7 mouse cellular contexts compared by ENCODE assay signal in genomic region chr7:38182596-38182961, GRCm38 (mm10). TPM values are rescaled to one million over a fixed set of nuclear protein-coding genes. Genes with fewer than 3 reads are reported as not detected.
DNase-seq lines count a peak whose midpoint lies in the region; ATAC-seq lines count a peak whose summit lies in the region.

No protein-coding gene starts in this region.

- under 1% methylated on average over 11 of the region's 11 CpGs for WGBS in limb, embryonic 12.5 days
- under 1% methylated on average over 11 of the region's 11 CpGs for WGBS in midbrain, embryonic 14.5 days

- DNase-seq in adrenal gland, postnatal 10 days = peak; percentile 94
- peak; percentile 83 for DNase-seq in embryo, embryonic 9.5 days (ENCODE audit: extremely low spot score)
- peak; percentile 80 for DNase-seq in kidney, adult 11 months
- DNase-seq in midbrain, embryonic 14.5 days = peak; percentile 88
- peak; percentile 72 to 87 for DNase-seq in spleen, adult 18-20 months

- no peaks in the 10 kb centered on the region for H3K27me3 ChIP-seq in limb, embryonic 12.5 days
- H3K27me3 ChIP-seq in midbrain, embryonic 14.5 days (ENCODE audit: control insufficient read depth, insufficient read depth, low read length) = no peaks in the 10 kb centered on the region

- H3K4me2 ChIP-seq in limb, embryonic 12.5 days = peak overlapping the region; percentile 92
- peak overlapping the region; percentile 83 for H3K4me2 ChIP-seq in midbrain, embryonic 14.5 days (ENCODE audit: low read length)

- H3K9me3 ChIP-seq in limb, embryonic 12.5 days = no peaks in the 10 kb centered on the region
- no peaks in the 10 kb centered on the region for H3K9me3 ChIP-seq in midbrain, embryonic 14.5 days (ENCODE audit: control insufficient read depth, low read length)

- peak overlapping the region; percentile 61 for H3K4me3 ChIP-seq in limb, embryonic 12.5 days (replicated peaks)
- 0 out of 2 replicates have a peak overlapping the region, but pooled peaks have one; percentile 59 for H3K4me3 ChIP-seq in midbrain, embryonic 14.5 days (replicated peaks; ENCODE audit: low read depth, low read length)

- H3K4me1 ChIP-seq in limb, embryonic 12.5 days (replicated peaks) = peaks cover 15% of the 10 kb centered on the region
- H3K4me1 ChIP-seq in midbrain, embryonic 14.5 days (ENCODE audit: control insufficient read depth, insufficient read depth, low read length) = peaks cover 15% of the 10 kb centered on the region; the same call in 1 of the 2 replicates

- peak; percentile 53 for ATAC-seq in granulocyte monocyte progenitor cell, adult 5-6 weeks (replicated peaks; ENCODE audit: poor library complexity, severe bottlenecking)
- 0 out of 2 replicates have a peak, but pooled peaks have one; percentile 11 for ATAC-seq in limb, embryonic 12.5 days (ENCODE audit: insufficient number of reproducible peaks, insufficient read depth, low FRiP score, low TSS enrichment, low read depth)
- ATAC-seq in midbrain, embryonic 14.5 days (ENCODE audit: low FRiP score, low TSS enrichment) = no peak

- 0 out of 2 replicates have a peak overlapping the region, but pooled peaks have one; percentile 74 for H3K9ac ChIP-seq in limb, embryonic 12.5 days (replicated peaks)
- H3K9ac ChIP-seq in midbrain, embryonic 14.5 days (replicated peaks; ENCODE audit: low read length) = no peak overlapping the region

- H3K27ac ChIP-seq in limb, embryonic 12.5 days = no peak overlapping the region
- H3K27ac ChIP-seq in midbrain, embryonic 14.5 days (replicated peaks; ENCODE audit: low read depth, low read length) = no peak overlapping the region

- no peaks in the 10 kb centered on the region for H3K36me3 ChIP-seq in limb, embryonic 12.5 days
- no peaks in the 10 kb centered on the region for H3K36me3 ChIP-seq in midbrain, embryonic 14.5 days (ENCODE audit: control insufficient read depth, insufficient read depth, low read length)

RNA-seq across cellular contexts. Expression of gene 1600014C10Rik, which starts 0.4 kb away (rescaled TPM):
- 10 to 100 TPM; 45.5 to 58.0 TPM for total RNA-seq in adrenal gland, postnatal 10 days (2021)
- 31.3 and 39.0 TPM in 2 replicates for total RNA-seq in granulocyte monocyte progenitor cell, adult 5-6 weeks (2014; fragmentation: Nextera tagmentation)
- total RNA-seq in granulocyte monocyte progenitor cell, adult 5-6 weeks (2017) = 23.6 and 31.1 TPM in 2 replicates
- polyA plus RNA-seq in limb, embryonic 12.5 days (2016; fragmentation: Nextera tagmentation; extraction: Ambion mirVana) = 15.1 and 15.6 TPM in 2 replicates
- polyA plus RNA-seq in midbrain, embryonic 14.5 days (2014; fragmentation: Nextera tagmentation; extraction: Ambion mirVana) = 24.9 and 31.2 TPM in 2 replicates

RNA-seq across cellular contexts. Expression of gene Plekhf1, which starts 45.2 kb away (rescaled TPM):
- total RNA-seq in adrenal gland, postnatal 10 days (2021) = 1 to 10 TPM; 4.2 to 6.1 TPM
- total RNA-seq in granulocyte monocyte progenitor cell, adult 5-6 weeks (2014; fragmentation: Nextera tagmentation) = 0.32 and 2.8 TPM in 2 replicates
- total RNA-seq in granulocyte monocyte progenitor cell, adult 5-6 weeks (2017) = 0.52 and 1.2 TPM in 2 replicates
- polyA plus RNA-seq in limb, embryonic 12.5 days (2016; fragmentation: Nextera tagmentation; extraction: Ambion mirVana) = 3.5 and 3.9 TPM in 2 replicates
- polyA plus RNA-seq in midbrain, embryonic 14.5 days (2014; fragmentation: Nextera tagmentation; extraction: Ambion mirVana) = 0.22 and 0.37 TPM in 2 replicates
